14 mouse cellular contexts compared by ENCODE assay signal in genomic region chr15:42069072-42069471, GRCm38 (mm10).
DNase-seq lines count a peak whose midpoint lies in the region; ATAC-seq lines count a peak whose summit lies in the region.
"Had no signal": no experiment of that assay in that cellular context is flagged by ENCODE, and none has a peak within 500 bp of the region (broad histone marks: within the 10 kb centered on the region; RNA-seq: fewer than 3 reads in every experiment).

No protein-coding gene starts in this region.

- no peaks in the 10 kb centered on the region for H3K9me3 ChIP-seq in hindbrain, embryonic 15.5 days
- H3K9me3 ChIP-seq in hindbrain, embryonic 10.5 days: no peaks in the 10 kb centered on the region
- no peaks in the 10 kb centered on the region for H3K9me3 ChIP-seq in midbrain, embryonic 14.5 days (ENCODE audit: control insufficient read depth, low read length)
- H3K9me3 ChIP-seq in midbrain, embryonic 16.5 days (replicated peaks; ENCODE audit: control insufficient read depth, low read length, poor library complexity, severe bottlenecking): no peaks in the 10 kb centered on the region
- H3K9me3 ChIP-seq in embryonic facial prominence, embryonic 14.5 days (ENCODE audit: control insufficient read depth, low read length): no peaks in the 10 kb centered on the region

- no peak overlapping the region for H3K4me3 ChIP-seq in hindbrain, embryonic 15.5 days
- H3K4me3 ChIP-seq in hindbrain, embryonic 10.5 days: no peak overlapping the region
- H3K4me3 ChIP-seq in midbrain, embryonic 14.5 days (replicated peaks; ENCODE audit: low read depth, low read length): no peak overlapping the region
- no peak overlapping the region for H3K4me3 ChIP-seq in midbrain, embryonic 16.5 days (ENCODE audit: low read depth, low read length)
- H3K4me3 ChIP-seq in embryonic facial prominence, embryonic 14.5 days (ENCODE audit: low read depth, low read length): no peak overlapping the region
- H3K4me3 ChIP-seq: myocyte had no signal

- ATAC-seq in hindbrain, embryonic 15.5 days (ENCODE audit: low FRiP score, low read depth): peak; percentile 72; the same call in 1 of the 2 replicates
- ATAC-seq in midbrain, embryonic 14.5 days (ENCODE audit: low FRiP score, low TSS enrichment): no peak
- no peak for ATAC-seq in midbrain, embryonic 16.5 days
- peak; percentile 58 for ATAC-seq in embryonic facial prominence, embryonic 14.5 days (ENCODE audit: low read depth)

- no peaks in the 10 kb centered on the region for H3K4me1 ChIP-seq in hindbrain, embryonic 15.5 days (replicated peaks)
- H3K4me1 ChIP-seq in hindbrain, embryonic 10.5 days (replicated peaks): no peaks in the 10 kb centered on the region
- no peaks in the 10 kb centered on the region for H3K4me1 ChIP-seq in midbrain, embryonic 14.5 days (ENCODE audit: control insufficient read depth, insufficient read depth, low read length)
- H3K4me1 ChIP-seq in midbrain, embryonic 16.5 days (ENCODE audit: control insufficient read depth, insufficient read depth, low read length): no peaks in the 10 kb centered on the region
- H3K4me1 ChIP-seq in embryonic facial prominence, embryonic 14.5 days (ENCODE audit: control insufficient read depth, insufficient read depth, low read length): peaks cover 7% of the 10 kb centered on the region; the same call in 1 of the 2 replicates

- DNase-seq in hindbrain, embryonic 10.5 days (ENCODE audit: low spot score): no peak
- DNase-seq in midbrain, embryonic 14.5 days: peak; percentile 15
- peak; percentile 79 for DNase-seq in embryonic facial prominence, embryonic 14.5 days (ENCODE audit: low spot score)
- DNase-seq in retina, postnatal 1 day: peak; percentile 17
- no peak for DNase-seq in gastrocnemius, postnatal 10 days
- DNase-seq: heart, adult 18-20 months; heart, postnatal 10 days; kidney, adult 11 months; lung, postnatal 4 days; spleen, adult 18-20 months had no signal

- no peaks in the 10 kb centered on the region for H3K36me3 ChIP-seq in hindbrain, embryonic 15.5 days
- no peaks in the 10 kb centered on the region for H3K36me3 ChIP-seq in hindbrain, embryonic 10.5 days
- no peaks in the 10 kb centered on the region for H3K36me3 ChIP-seq in midbrain, embryonic 14.5 days (ENCODE audit: control insufficient read depth, insufficient read depth, low read length)
- no peaks in the 10 kb centered on the region for H3K36me3 ChIP-seq in midbrain, embryonic 16.5 days (ENCODE audit: control insufficient read depth, insufficient read depth, low read length)
- no peaks in the 10 kb centered on the region for H3K36me3 ChIP-seq in embryonic facial prominence, embryonic 14.5 days (ENCODE audit: control insufficient read depth, insufficient read depth, low read length)

- H3K27me3 ChIP-seq in hindbrain, embryonic 15.5 days: no peaks in the 10 kb centered on the region
- no peaks in the 10 kb centered on the region for H3K27me3 ChIP-seq in hindbrain, embryonic 10.5 days (ENCODE audit: insufficient read depth, poor library complexity, severe bottlenecking)
- H3K27me3 ChIP-seq in midbrain, embryonic 14.5 days (ENCODE audit: control insufficient read depth, insufficient read depth, low read length): no peaks in the 10 kb centered on the region
- no peaks in the 10 kb centered on the region for H3K27me3 ChIP-seq in midbrain, embryonic 16.5 days (ENCODE audit: control insufficient read depth, insufficient read depth, low read depth, low read length)
- no peaks in the 10 kb centered on the region for H3K27me3 ChIP-seq in embryonic facial prominence, embryonic 14.5 days (replicated peaks; ENCODE audit: control insufficient read depth, insufficient read depth, low read length)
- H3K27me3 ChIP-seq: CH12.LX had no signal

- WGBS in hindbrain, embryonic 15.5 days: 65% methylated on average over 3 of the region's 3 CpGs
- WGBS in hindbrain, embryonic 10.5 days: 69% methylated on average over 3 of the region's 3 CpGs
- 62% methylated on average over 3 of the region's 3 CpGs for WGBS in midbrain, embryonic 14.5 days
- WGBS in midbrain, embryonic 16.5 days: 59% methylated on average over 3 of the region's 3 CpGs
- WGBS in embryonic facial prominence, embryonic 14.5 days: 36% methylated on average over 3 of the region's 3 CpGs

- H3K27ac ChIP-seq in hindbrain, embryonic 15.5 days (replicated peaks): no peak overlapping the region
- no peak overlapping the region for H3K27ac ChIP-seq in hindbrain, embryonic 10.5 days
- H3K27ac ChIP-seq in midbrain, embryonic 14.5 days (replicated peaks; ENCODE audit: low read depth, low read length): no peak overlapping the region
- H3K27ac ChIP-seq in midbrain, embryonic 16.5 days (ENCODE audit: low read length): no peak overlapping the region
- no peak overlapping the region for H3K27ac ChIP-seq in embryonic facial prominence, embryonic 14.5 days (replicated peaks; ENCODE audit: low read depth, low read length)

- no peak overlapping the region for H3K9ac ChIP-seq in hindbrain, embryonic 15.5 days
- no peak overlapping the region for H3K9ac ChIP-seq in midbrain, embryonic 14.5 days (replicated peaks; ENCODE audit: low read length)
- H3K9ac ChIP-seq in midbrain, embryonic 16.5 days (ENCODE audit: low read depth, low read length): no peak overlapping the region
- no peak overlapping the region for H3K9ac ChIP-seq in embryonic facial prominence, embryonic 14.5 days (ENCODE audit: low read depth, low read length)

- no peak overlapping the region for H3K4me2 ChIP-seq in hindbrain, embryonic 15.5 days
- no peak overlapping the region for H3K4me2 ChIP-seq in midbrain, embryonic 14.5 days (ENCODE audit: low read length)
- H3K4me2 ChIP-seq in midbrain, embryonic 16.5 days (ENCODE audit: low read length): no peak overlapping the region
- no peak overlapping the region for H3K4me2 ChIP-seq in embryonic facial prominence, embryonic 14.5 days (ENCODE audit: low read depth, low read length)

Comparison
In these comparisons a context has a peak if more than half of its experiments do, and no peak if none do; other contexts are left out.
1. ATAC-seq: peak in hindbrain, embryonic 15.5 days (single experiment) and embryonic facial prominence, embryonic 14.5 days (single experiment); none in midbrain, embryonic 14.5 days (single experiment) and midbrain, embryonic 16.5 days (single experiment).
2. DNase-seq: peak in midbrain, embryonic 14.5 days (single experiment), embryonic facial prominence, embryonic 14.5 days (single experiment) and retina, postnatal 1 day (single experiment); none in hindbrain, embryonic 10.5 days (single experiment) and gastrocnemius, postnatal 10 days (single experiment).